Mouse (Mus musculus): ENCODE data around the gene Amigo3. TPM values are rescaled to one million over a fixed set of nuclear protein-coding genes. Genes with fewer than 3 reads are reported as not detected.

Gene Amigo3
- polyA plus RNA-seq, 1 experiment from 2014 or later = 2.1 TPM

- WGBS = 93% methylated on average over 1 of the region's 1 CpGs
- H3K36me3 ChIP-seq (ENCODE audit: poor library complexity, severe bottlenecking) = peaks cover 84% of the 10 kb centered on the region
- ATAC-seq = no peak
Observed at GRCm38 (mm10) chr9:108055061-108055460, 2.1 kb downstream of the Amigo3 start.

DNA sequence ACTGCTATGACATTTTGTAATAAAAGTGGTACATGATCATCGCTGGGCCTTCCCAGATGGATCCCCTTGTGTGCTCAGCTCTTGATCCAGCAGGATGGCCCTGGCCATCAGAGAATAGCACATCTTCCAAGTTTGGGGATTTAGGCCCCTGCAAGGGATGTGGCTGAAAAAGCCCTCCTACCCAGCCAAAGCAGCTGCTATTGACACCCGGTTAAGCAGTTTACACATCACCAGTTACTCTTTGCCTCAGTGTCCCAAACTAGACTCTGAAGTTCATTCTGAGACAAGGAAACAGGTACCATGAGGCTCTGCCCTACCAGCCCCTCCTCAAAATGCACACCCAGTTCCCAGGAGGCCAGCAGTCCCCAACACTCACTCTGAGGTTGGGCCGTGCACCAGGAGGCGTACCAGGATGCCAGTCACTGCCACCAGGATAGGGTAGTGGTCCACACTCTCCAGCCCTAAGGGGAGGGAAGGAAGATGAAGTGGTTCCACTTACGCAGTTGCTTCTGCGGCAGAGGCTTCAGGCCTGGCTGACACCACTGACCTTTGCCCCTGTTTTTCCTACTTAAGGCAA is 2.8 kb downstream of the Amigo3 start:
- Histone ChIP-seq H3K27me3 (no peaks in the 10 kb centered on the region), H3K9me3 (replicated peaks) (no peaks in the 10 kb centered on the region), H3K27ac (no peak overlapping the region), H3K4me2 (no peak overlapping the region), H3K36me3 (ENCODE audit: poor library complexity, severe bottlenecking) (peaks cover 84% of the 10 kb centered on the region), H3K4me3 (no peak overlapping the region), H3K9ac (no peak overlapping the region), H3K4me1 (peaks cover 9% of the 10 kb centered on the region)
- WGBS = 92% methylated on average over 6 of the region's 6 CpGs
- no peak for ATAC-seq

More at GRCm38 (mm10) chr9:108055061-108055460, 2.1 kb downstream of the Amigo3 start:
- Histone ChIP-seq H3K4me3 (no peak overlapping the region), H3K9me3 (replicated peaks) (no peaks in the 10 kb centered on the region), H3K4me2 (no peak overlapping the region), H3K9ac (no peak overlapping the region), H3K27ac (no peak overlapping the region), H3K4me1 (peaks cover 11% of the 10 kb centered on the region), H3K27me3 (no peaks in the 10 kb centered on the region)

DNA sequence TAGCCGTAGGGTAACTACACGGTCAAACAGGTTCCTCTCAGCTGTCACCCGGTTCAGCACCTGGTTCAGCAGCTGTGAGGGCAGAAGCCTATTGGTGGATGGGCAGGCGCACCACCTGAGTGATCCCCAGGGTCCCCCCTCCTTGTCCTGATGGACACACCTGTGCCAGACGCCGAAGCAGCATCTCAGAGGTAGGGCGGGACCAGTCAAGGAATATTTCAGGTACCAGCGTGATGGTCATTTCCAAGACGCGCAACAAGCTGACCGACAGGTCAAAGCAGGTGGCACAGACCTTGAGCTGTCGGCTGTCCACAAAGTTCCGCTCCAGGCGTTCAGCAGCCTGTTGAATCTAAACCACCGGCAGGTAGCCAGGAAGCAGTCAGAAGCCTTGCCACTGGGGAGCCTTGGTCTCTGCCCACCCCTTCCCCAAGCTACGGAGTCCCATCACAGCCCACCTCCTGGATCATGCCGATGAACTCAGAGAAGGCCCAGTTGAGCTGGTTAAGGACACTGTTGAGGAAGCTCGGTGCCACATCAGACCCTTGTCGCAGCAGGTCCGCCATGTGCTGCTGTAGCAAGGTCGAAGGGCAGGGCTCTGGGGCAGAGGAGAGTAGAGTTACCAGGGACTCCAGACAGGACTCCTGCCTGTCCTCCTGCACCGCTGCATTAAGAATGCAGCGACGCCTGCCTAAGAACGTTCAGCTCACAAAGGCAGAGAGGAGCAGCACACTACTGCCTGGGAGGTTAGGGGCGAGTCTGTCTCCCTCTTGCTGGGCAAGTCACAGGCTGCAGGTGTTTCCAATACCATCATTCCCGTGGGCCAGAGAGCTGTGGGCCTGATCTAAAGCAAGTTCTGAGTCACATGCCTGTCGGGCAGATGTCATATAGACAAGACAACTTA is 3.7 kb downstream of the Amigo3 start:
- Histone ChIP-seq H3K9ac (no peak overlapping the region), H3K27ac (no peak overlapping the region), H3K9me3 (replicated peaks) (no peaks in the 10 kb centered on the region), H3K36me3 (ENCODE audit: poor library complexity, severe bottlenecking) (peaks cover 81% of the 10 kb centered on the region), H3K4me1 (peaks cover 9% of the 10 kb centered on the region), H3K4me2 (no peak overlapping the region), H3K4me3 (no peak overlapping the region), H3K27me3 (no peaks in the 10 kb centered on the region)
- no peak for ATAC-seq
- 85% methylated on average over 28 of the region's 28 CpGs for WGBS

DNA sequence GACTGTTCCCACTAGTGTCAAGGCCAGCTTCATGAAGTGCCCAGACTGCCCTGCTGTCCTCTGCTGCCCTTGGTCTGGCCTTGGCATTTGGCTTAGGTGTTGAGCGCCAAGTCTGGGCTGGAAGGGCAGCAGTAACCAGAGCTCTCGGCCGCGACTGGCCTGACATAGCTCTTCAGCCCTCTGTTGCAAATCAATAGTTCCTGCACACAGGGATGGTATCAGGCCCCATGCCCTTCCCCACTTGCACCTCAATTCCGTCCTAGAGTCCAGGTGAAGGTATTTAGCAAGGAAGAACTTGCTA is 4.3 kb downstream of the Amigo3 start:
- H3K9me3 ChIP-seq (replicated peaks) = no peaks in the 10 kb centered on the region
- peaks cover 9% of the 10 kb centered on the region for H3K4me1 ChIP-seq
- H3K27ac ChIP-seq = no peak overlapping the region
- H3K27me3 ChIP-seq = no peaks in the 10 kb centered on the region
- no peak for ATAC-seq
- H3K36me3 ChIP-seq (ENCODE audit: poor library complexity, severe bottlenecking) = peaks cover 81% of the 10 kb centered on the region
- WGBS = 93% methylated on average over 5 of the region's 5 CpGs
- H3K4me3 ChIP-seq = no peak overlapping the region
- no peak overlapping the region for H3K9ac ChIP-seq
- no peak overlapping the region for H3K4me2 ChIP-seq

DNA sequence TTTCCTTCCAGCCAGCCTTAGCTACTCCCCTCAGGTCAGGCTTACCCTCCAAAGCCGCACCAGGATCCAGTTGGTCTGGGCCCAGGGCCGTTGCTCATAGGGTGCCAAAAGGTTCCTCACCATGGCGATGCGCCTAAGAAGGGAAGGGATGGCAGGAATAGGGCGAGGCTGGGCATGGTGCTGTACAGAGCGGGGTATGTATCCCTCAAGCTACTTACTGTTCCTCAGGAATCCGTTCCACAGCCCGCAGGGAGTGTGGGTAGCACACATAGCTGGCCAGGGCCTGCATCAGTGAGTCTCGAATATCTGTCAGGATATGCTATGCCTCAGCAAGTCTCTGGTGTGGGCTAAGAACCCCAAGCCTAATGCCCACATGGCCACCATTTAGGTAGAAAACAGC is 5.3 kb downstream of the Amigo3 start:
- Histone ChIP-seq H3K9me3 (replicated peaks) (no peaks in the 10 kb centered on the region), H3K27me3 (no peaks in the 10 kb centered on the region), H3K4me2 (no peak overlapping the region), H3K36me3 (ENCODE audit: poor library complexity, severe bottlenecking) (peaks cover 91% of the 10 kb centered on the region), H3K4me1 (peaks cover 2% of the 10 kb centered on the region), H3K27ac (no peak overlapping the region), H3K4me3 (no peak overlapping the region), H3K9ac (no peak overlapping the region)
- WGBS = 92% methylated on average over 9 of the region's 9 CpGs
- no peak for ATAC-seq

DNA sequence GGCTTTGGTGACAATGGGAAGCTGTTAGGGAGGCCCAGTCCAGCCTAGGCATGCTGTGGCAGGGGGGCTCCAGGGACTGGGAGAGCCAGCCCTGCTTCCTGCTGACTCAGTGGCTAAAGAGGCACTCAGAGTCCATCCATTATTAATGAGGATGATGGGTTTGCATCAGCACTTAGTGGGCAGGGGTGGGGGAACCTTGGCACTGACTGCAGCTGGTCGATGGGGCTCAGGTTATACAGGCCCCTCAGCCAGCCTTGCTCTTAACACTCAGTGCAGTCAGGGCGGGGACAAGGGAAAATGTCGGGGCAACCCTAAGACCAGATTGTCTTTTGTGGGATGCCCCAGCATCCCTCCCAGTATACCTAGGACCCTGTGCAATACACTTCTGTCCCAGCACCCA is 9.2 kb downstream of the Amigo3 start:
- ATAC-seq = no peak
- no peak overlapping the region for H3K27ac ChIP-seq
- no peak overlapping the region for H3K4me2 ChIP-seq
- no peak overlapping the region for H3K9ac ChIP-seq
- 90% methylated on average over 3 of the region's 3 CpGs for WGBS
- H3K9me3 ChIP-seq (replicated peaks) = no peaks in the 10 kb centered on the region
- H3K4me1 ChIP-seq = no peaks in the 10 kb centered on the region
- no peak overlapping the region for H3K4me3 ChIP-seq
- H3K27me3 ChIP-seq = no peaks in the 10 kb centered on the region
- peaks cover 70% of the 10 kb centered on the region for H3K36me3 ChIP-seq (ENCODE audit: poor library complexity, severe bottlenecking)

GRCm38 (mm10) chr9:108063361-108063760 is 10.4 kb downstream of the Amigo3 start:
- Histone ChIP-seq H3K4me2 (no peak overlapping the region), H3K4me3 (no peak overlapping the region), H3K9ac (no peak overlapping the region), H3K4me1 (no peaks in the 10 kb centered on the region), H3K36me3 (ENCODE audit: poor library complexity, severe bottlenecking) (peaks cover 60% of the 10 kb centered on the region), H3K9me3 (replicated peaks) (no peaks in the 10 kb centered on the region), H3K27me3 (no peaks in the 10 kb centered on the region), H3K27ac (no peak overlapping the region)
- 88% methylated on average over 12 of the region's 12 CpGs for WGBS
- no peak for ATAC-seq

GRCm38 (mm10) chr9:108065491-108066011 is 12.6 kb downstream of the Amigo3 start:
- H3K27ac ChIP-seq = no peak overlapping the region
- H3K9ac ChIP-seq = no peak overlapping the region
- H3K36me3 ChIP-seq (ENCODE audit: poor library complexity, severe bottlenecking) = peaks cover 61% of the 10 kb centered on the region
- no peak for ATAC-seq
- H3K9me3 ChIP-seq (replicated peaks) = no peaks in the 10 kb centered on the region
- no peak overlapping the region for H3K4me2 ChIP-seq
- no peaks in the 10 kb centered on the region for H3K4me1 ChIP-seq
- no peaks in the 10 kb centered on the region for H3K27me3 ChIP-seq
- H3K4me3 ChIP-seq = no peak overlapping the region
- WGBS = 50% methylated on average over 5 of the region's 5 CpGs

DNA sequence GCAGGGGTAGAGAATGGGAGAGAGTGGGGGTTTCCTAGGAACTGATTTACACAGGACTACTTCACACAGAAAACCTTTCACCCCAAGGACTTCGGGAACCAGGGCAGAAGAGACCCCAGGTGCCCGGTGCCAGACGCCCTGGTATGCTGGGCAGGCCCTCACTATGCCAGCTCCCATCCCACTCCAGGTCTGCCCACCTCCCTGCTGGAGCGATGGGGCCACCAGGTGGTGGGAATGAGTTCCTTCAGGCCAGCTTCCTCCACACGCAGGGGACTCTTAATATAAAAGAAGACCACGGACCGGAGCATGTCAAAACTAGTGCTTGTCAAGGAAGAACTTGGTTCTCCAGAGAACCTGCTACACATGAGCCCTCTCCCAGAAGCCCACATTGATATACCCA is 14.2 kb downstream of the Amigo3 start:
- no peak for ATAC-seq
- H3K27ac ChIP-seq = no peak overlapping the region
- no peak overlapping the region for H3K4me3 ChIP-seq
- whole genome bisulfite sequencing = 84% methylated on average over 7 of the region's 7 CpGs
- H3K4me2 ChIP-seq = no peak overlapping the region
- H3K4me1 ChIP-seq = no peaks in the 10 kb centered on the region
- no peak overlapping the region for H3K9ac ChIP-seq
- peaks cover 58% of the 10 kb centered on the region for H3K36me3 ChIP-seq (ENCODE audit: poor library complexity, severe bottlenecking)
- H3K9me3 ChIP-seq (replicated peaks) = no peaks in the 10 kb centered on the region
- H3K27me3 ChIP-seq = no peaks in the 10 kb centered on the region

DNA sequence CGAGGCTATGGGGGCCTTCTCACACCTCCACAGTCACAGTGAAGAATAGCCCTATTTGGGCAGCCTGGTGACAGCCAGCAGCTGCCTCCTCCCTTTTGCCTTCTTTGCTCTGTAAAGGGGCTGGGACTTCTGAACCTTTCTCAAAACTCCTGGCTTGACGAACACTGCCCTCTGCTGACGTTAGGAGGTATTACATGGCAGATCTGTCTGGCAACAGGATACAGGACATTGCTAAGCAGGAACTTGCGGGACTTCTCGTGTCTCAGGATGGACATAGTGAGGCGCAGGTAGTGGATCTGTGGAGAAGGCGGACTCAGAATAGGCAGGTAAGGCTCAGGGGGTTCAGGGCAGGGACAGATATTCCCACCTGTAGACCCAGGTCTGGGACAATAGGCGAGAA is 14.9 kb downstream of the Amigo3 start:
- WGBS = 20% methylated on average over 8 of the region's 8 CpGs
- H3K4me2 ChIP-seq = no peak overlapping the region
- no peaks in the 10 kb centered on the region for H3K4me1 ChIP-seq
- H3K4me3 ChIP-seq = no peak overlapping the region
- H3K9me3 ChIP-seq (replicated peaks) = no peaks in the 10 kb centered on the region
- H3K27ac ChIP-seq = no peak overlapping the region
- H3K36me3 ChIP-seq (ENCODE audit: poor library complexity, severe bottlenecking) = peaks cover 55% of the 10 kb centered on the region
- no peaks in the 10 kb centered on the region for H3K27me3 ChIP-seq
- ATAC-seq = peak; percentile 17; the same call in 1 of the 2 replicates
- H3K9ac ChIP-seq = no peak overlapping the region

DNA sequence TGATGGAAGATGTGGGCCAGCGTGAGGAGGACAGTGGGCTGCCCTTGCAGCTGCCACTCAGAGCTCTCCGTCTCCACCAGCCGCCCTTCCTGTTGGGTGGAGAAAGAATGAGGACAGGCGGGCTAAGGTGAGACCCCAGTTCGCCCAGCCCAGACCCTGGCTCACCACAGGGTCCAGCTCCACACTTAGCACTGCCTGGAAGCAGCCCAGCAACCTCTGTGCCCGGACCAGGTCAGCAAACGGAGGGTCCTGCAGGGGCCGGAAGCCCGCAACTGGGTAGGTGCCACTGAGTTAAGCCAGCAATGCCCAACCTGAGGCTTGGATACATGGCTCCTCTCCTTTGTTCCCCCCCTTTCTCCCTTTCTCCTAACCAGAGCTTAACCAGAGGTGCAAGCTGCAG is 16.0 kb downstream of the Amigo3 start:
- peaks cover 49% of the 10 kb centered on the region for H3K36me3 ChIP-seq (ENCODE audit: poor library complexity, severe bottlenecking)
- WGBS = 85% methylated on average over 9 of the region's 9 CpGs
- no peak overlapping the region for H3K27ac ChIP-seq
- H3K27me3 ChIP-seq = no peaks in the 10 kb centered on the region
- no peak overlapping the region for H3K4me2 ChIP-seq
- no peak overlapping the region for H3K9ac ChIP-seq
- H3K4me3 ChIP-seq = no peak overlapping the region
- no peak for ATAC-seq
- H3K9me3 ChIP-seq (replicated peaks) = no peaks in the 10 kb centered on the region
- H3K4me1 ChIP-seq = no peaks in the 10 kb centered on the region

DNA sequence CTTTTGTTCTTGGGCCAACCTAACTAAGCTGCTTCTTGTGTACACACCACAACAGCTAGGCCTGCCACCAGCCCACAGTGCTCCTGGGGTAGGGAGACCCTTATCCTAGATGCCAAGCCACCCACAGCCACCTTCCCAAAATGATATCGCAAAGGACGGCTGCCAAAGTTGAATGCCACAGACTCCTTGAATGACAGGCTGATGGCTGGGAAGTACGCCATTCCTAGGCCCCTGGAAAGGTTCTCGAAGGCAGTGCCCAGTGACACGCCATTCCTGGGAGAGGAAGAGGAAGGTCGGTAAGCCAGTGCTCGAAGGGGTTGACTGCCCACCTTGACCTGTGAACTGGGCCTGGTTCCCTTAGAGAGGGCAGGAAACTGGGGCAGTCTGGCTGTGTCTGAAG is 16.6 kb downstream of the Amigo3 start:
- 90% methylated on average over 7 of the region's 7 CpGs for WGBS
- Histone ChIP-seq H3K27ac (no peak overlapping the region), H3K4me1 (no peaks in the 10 kb centered on the region), H3K4me2 (no peak overlapping the region), H3K9me3 (replicated peaks) (no peaks in the 10 kb centered on the region), H3K9ac (no peak overlapping the region), H3K4me3 (no peak overlapping the region), H3K27me3 (no peaks in the 10 kb centered on the region), H3K36me3 (ENCODE audit: poor library complexity, severe bottlenecking) (peaks cover 44% of the 10 kb centered on the region)
- ATAC-seq = no peak
